In the genomic region with DNA sequence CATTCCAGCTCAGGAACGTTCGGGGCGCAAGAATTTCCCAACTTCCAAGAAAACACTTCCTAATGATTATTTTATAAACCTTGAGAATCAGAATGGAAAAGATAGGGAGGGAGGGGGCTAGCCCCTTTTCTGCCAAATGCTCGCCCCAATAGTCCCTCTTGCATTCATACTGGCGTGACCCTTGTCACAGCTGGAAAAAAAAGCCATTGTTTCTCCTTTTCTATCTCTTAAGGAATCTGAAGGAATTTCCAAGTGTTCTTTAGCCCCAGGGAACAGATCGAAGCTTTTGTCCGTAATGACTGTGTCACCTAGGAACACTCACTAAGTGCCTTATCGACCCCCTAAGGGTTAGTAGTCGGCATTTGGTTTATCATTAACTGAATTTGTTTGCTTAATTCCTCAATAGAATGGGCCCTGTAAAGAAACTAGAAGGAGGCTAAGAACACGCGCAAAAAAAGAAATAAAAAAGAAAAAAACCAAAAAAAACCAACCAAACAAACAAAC, we compare ENCODE assay signal across 8 mouse cellular contexts. TPM values are rescaled to one million over a fixed set of nuclear protein-coding genes. Genes with fewer than 3 reads are reported as not detected.
DNase-seq lines count a peak whose midpoint lies in the region; ATAC-seq and TF ChIP-seq lines count a peak whose summit lies in the region.

No protein-coding gene starts in this region.

- peak overlapping the region; percentile 95 for H3K27ac ChIP-seq in layer of hippocampus, adult 2 months
- H3K27ac ChIP-seq in embryonic facial prominence, embryonic 10.5 days (replicated peaks): no peak overlapping the region
- H3K27ac ChIP-seq in intestine, embryonic 14.5 days (ENCODE audit: low read depth): no peak overlapping the region
- no peak overlapping the region for H3K27ac ChIP-seq in neural tube, embryonic 12.5 days

- no peak for DNase-seq in layer of hippocampus, adult 2 months (ENCODE audit: low spot score in 2 of 2)
- DNase-seq in layer of hippocampus, postnatal 14 days (ENCODE audit: low spot score in 2 of 2): no peak
- no peak for DNase-seq in embryonic facial prominence, embryonic 10.5 days (ENCODE audit: low spot score)
- no peak for DNase-seq in intestine, embryonic 14.5 days (ENCODE audit: low spot score)
- DNase-seq in kidney, adult 9 months: no peak

- H3K27me3 ChIP-seq in embryonic facial prominence, embryonic 10.5 days (replicated peaks; ENCODE audit: low read depth, poor library complexity, severe bottlenecking): no peaks in the 10 kb centered on the region
- no peaks in the 10 kb centered on the region for H3K27me3 ChIP-seq in intestine, embryonic 14.5 days (replicated peaks; ENCODE audit: control insufficient read depth, insufficient read depth, low read length)
- no peaks in the 10 kb centered on the region for H3K27me3 ChIP-seq in neural tube, embryonic 12.5 days (replicated peaks)

- WGBS in embryonic facial prominence, embryonic 10.5 days: 16% methylated on average over 11 of the region's 11 CpGs
- WGBS in intestine, embryonic 14.5 days: 13% methylated on average over 11 of the region's 11 CpGs
- 18% methylated on average over 11 of the region's 11 CpGs for WGBS in neural tube, embryonic 12.5 days

- no peak for TF ChIP-seq CTCF in layer of hippocampus, adult 2 months (conservative IDR thresholded peaks at IDR 0.05)

- H3K4me3 ChIP-seq in layer of hippocampus, adult 2 months: peak overlapping the region; percentile 70
- H3K4me3 ChIP-seq in embryonic facial prominence, embryonic 10.5 days: peak overlapping the region; percentile 63
- H3K4me3 ChIP-seq in intestine, embryonic 14.5 days (ENCODE audit: low read depth, low read length): peak overlapping the region; percentile 49
- peak overlapping the region; percentile 46 for H3K4me3 ChIP-seq in neural tube, embryonic 12.5 days

- H3K9ac ChIP-seq in intestine, embryonic 14.5 days (ENCODE audit: low read length): peak overlapping the region; percentile 45; the same call in 1 of the 2 replicates
- H3K9ac ChIP-seq in neural tube, embryonic 12.5 days: no peak overlapping the region; the same call in 1 of the 2 replicates

- 0 out of 2 replicates have a peak, but pooled peaks cover 3% of the 10 kb centered on the region for H3K4me1 ChIP-seq in embryonic facial prominence, embryonic 10.5 days
- H3K4me1 ChIP-seq in intestine, embryonic 14.5 days (replicated peaks; ENCODE audit: control insufficient read depth, insufficient read depth, low read length): no peaks in the 10 kb centered on the region
- no peaks in the 10 kb centered on the region for H3K4me1 ChIP-seq in neural tube, embryonic 12.5 days

- H3K4me2 ChIP-seq in intestine, embryonic 14.5 days (ENCODE audit: low read length): peak overlapping the region; percentile 62
- H3K4me2 ChIP-seq in neural tube, embryonic 12.5 days (replicated peaks): peak overlapping the region; percentile 60

- H3K36me3 ChIP-seq in embryonic facial prominence, embryonic 10.5 days (replicated peaks): peaks cover 3% of the 10 kb centered on the region; the same call in 1 of the 2 replicates
- no peaks in the 10 kb centered on the region for H3K36me3 ChIP-seq in intestine, embryonic 14.5 days (ENCODE audit: control insufficient read depth, insufficient read depth, low read length)
- no peaks in the 10 kb centered on the region for H3K36me3 ChIP-seq in neural tube, embryonic 12.5 days

- peak; percentile 69; the same call in 1 of the 2 replicates for ATAC-seq in intestine, embryonic 14.5 days (replicated peaks; ENCODE audit: low FRiP score, low TSS enrichment, low read depth)
- ATAC-seq in neural tube, embryonic 12.5 days (ENCODE audit: low FRiP score, low read depth): peak; percentile 41
- ATAC-seq in megakaryocyte-erythroid progenitor cell, adult 5-6 weeks (replicated peaks; ENCODE audit: low FRiP score, low TSS enrichment, poor library complexity, severe bottlenecking): no peak
- no peak for ATAC-seq in monocyte, adult 5-6 weeks (replicated peaks; ENCODE audit: insufficient number of reproducible peaks, low FRiP score, low TSS enrichment, poor library complexity, severe bottlenecking)

- H3K9me3 ChIP-seq in embryonic facial prominence, embryonic 10.5 days: no peaks in the 10 kb centered on the region
- H3K9me3 ChIP-seq in intestine, embryonic 14.5 days (ENCODE audit: control insufficient read depth, low read length): no peaks in the 10 kb centered on the region
- no peaks in the 10 kb centered on the region for H3K9me3 ChIP-seq in neural tube, embryonic 12.5 days

RNA-seq across cellular contexts. Expression of a gene that starts 0.4 kb away (rescaled TPM):
- total RNA-seq in layer of hippocampus, adult 2 months (2021): 100 to 1,000 TPM; 102 to 113 TPM
- 10 to 100 TPM; 87.1 to 91.3 TPM for total RNA-seq in layer of hippocampus, postnatal 14 days (2021)
- 13.0 and 13.1 TPM in 2 replicates for polyA plus RNA-seq in embryonic facial prominence, embryonic 10.5 days (2016; fragmentation: Nextera tagmentation; extraction: Ambion mirVana)
- 8.9 and 9.2 TPM in 2 replicates for polyA plus RNA-seq in intestine, embryonic 14.5 days (2014; fragmentation: Nextera tagmentation; extraction: Ambion mirVana)
- polyA plus RNA-seq in neural tube, embryonic 12.5 days (2016; fragmentation: Nextera tagmentation; extraction: Ambion mirVana): 32.3 and 36.2 TPM in 2 replicates
- total RNA-seq in megakaryocyte-erythroid progenitor cell, adult 5-6 weeks (2014; fragmentation: Nextera tagmentation): 2.3 TPM in 1 of 2 replicates, not detected in the other
- total RNA-seq in megakaryocyte-erythroid progenitor cell, adult 5-6 weeks (2017): 1.5 TPM in 1 of 2 replicates, not detected in the other
- total RNA-seq in monocyte, adult 5-6 weeks (2017): 3.1 TPM in 1 of 3 replicates, not detected in the others

RNA-seq across cellular contexts. Expression of a gene that starts 13.4 kb away (rescaled TPM):
- total RNA-seq in layer of hippocampus, adult 2 months (2021): 10 to 100 TPM; 28.5 to 32.5 TPM
- total RNA-seq in layer of hippocampus, postnatal 14 days (2021): 10 to 100 TPM; 30.5 to 42.9 TPM
- polyA plus RNA-seq in embryonic facial prominence, embryonic 10.5 days (2016; fragmentation: Nextera tagmentation; extraction: Ambion mirVana): 25.8 and 35.2 TPM in 2 replicates
- polyA plus RNA-seq in intestine, embryonic 14.5 days (2014; fragmentation: Nextera tagmentation; extraction: Ambion mirVana): 59.6 and 69.7 TPM in 2 replicates
- 33.0 and 36.0 TPM in 2 replicates for polyA plus RNA-seq in neural tube, embryonic 12.5 days (2016; fragmentation: Nextera tagmentation; extraction: Ambion mirVana)
- 31.3 and 44.2 TPM in 2 replicates for total RNA-seq in megakaryocyte-erythroid progenitor cell, adult 5-6 weeks (2014; fragmentation: Nextera tagmentation)
- 46.6 and 58.9 TPM in 2 replicates for total RNA-seq in megakaryocyte-erythroid progenitor cell, adult 5-6 weeks (2017)
- 88.6 to 117 TPM (median 97.4 TPM) in 3 replicates for total RNA-seq in monocyte, adult 5-6 weeks (2017)

RNA-seq across cellular contexts. Expression of a gene that starts 30.8 kb away (rescaled TPM):
- 10 to 100 TPM; 13.5 to 13.6 TPM for total RNA-seq in layer of hippocampus, adult 2 months (2021)
- total RNA-seq in layer of hippocampus, postnatal 14 days (2021): 10 to 100 TPM; 12.7 to 15.8 TPM
- 10.4 and 11.8 TPM in 2 replicates for polyA plus RNA-seq in embryonic facial prominence, embryonic 10.5 days (2016; fragmentation: Nextera tagmentation; extraction: Ambion mirVana)
- 13.2 and 14.3 TPM in 2 replicates for polyA plus RNA-seq in intestine, embryonic 14.5 days (2014; fragmentation: Nextera tagmentation; extraction: Ambion mirVana)
- polyA plus RNA-seq in neural tube, embryonic 12.5 days (2016; fragmentation: Nextera tagmentation; extraction: Ambion mirVana): 15.1 and 16.5 TPM in 2 replicates
- 8.4 and 13.1 TPM in 2 replicates for total RNA-seq in megakaryocyte-erythroid progenitor cell, adult 5-6 weeks (2014; fragmentation: Nextera tagmentation)
- 4.8 and 6.9 TPM in 2 replicates for total RNA-seq in megakaryocyte-erythroid progenitor cell, adult 5-6 weeks (2017)
- total RNA-seq in monocyte, adult 5-6 weeks (2017): 3.3 to 6.7 TPM (median 5.1 TPM) in 3 replicates

RNA-seq across cellular contexts. Expression of a gene that starts 45.5 kb away (rescaled TPM):
- 10 to 100 TPM; 24.2 to 27.0 TPM for total RNA-seq in layer of hippocampus, adult 2 months (2021)
- 10 to 100 TPM; 23.5 to 25.3 TPM for total RNA-seq in layer of hippocampus, postnatal 14 days (2021)
- 50.5 and 52.4 TPM in 2 replicates for polyA plus RNA-seq in embryonic facial prominence, embryonic 10.5 days (2016; fragmentation: Nextera tagmentation; extraction: Ambion mirVana)
- 39.3 and 39.5 TPM in 2 replicates for polyA plus RNA-seq in intestine, embryonic 14.5 days (2014; fragmentation: Nextera tagmentation; extraction: Ambion mirVana)
- polyA plus RNA-seq in neural tube, embryonic 12.5 days (2016; fragmentation: Nextera tagmentation; extraction: Ambion mirVana): 45.8 and 46.3 TPM in 2 replicates
- total RNA-seq in megakaryocyte-erythroid progenitor cell, adult 5-6 weeks (2014; fragmentation: Nextera tagmentation): 51.2 and 86.0 TPM in 2 replicates
- 31.5 and 49.2 TPM in 2 replicates for total RNA-seq in megakaryocyte-erythroid progenitor cell, adult 5-6 weeks (2017)
- total RNA-seq in monocyte, adult 5-6 weeks (2017): 6.1 to 10.3 TPM (median 7.9 TPM) in 3 replicates

Comparison
In these comparisons a context has a peak if more than half of its experiments do, and no peak if none do; other contexts are left out.
1. ATAC-seq: peak in intestine, embryonic 14.5 days (single experiment) and neural tube, embryonic 12.5 days (single experiment); none in megakaryocyte-erythroid progenitor cell, adult 5-6 weeks (single experiment) and monocyte, adult 5-6 weeks (single experiment).
2. RNA of a gene that starts 0.4 kb away (total RNA-seq): 102 to 113 TPM in layer of hippocampus, adult 2 months and 87.1 to 91.3 TPM in layer of hippocampus, postnatal 14 days; 3.1 TPM in monocyte, adult 5-6 weeks and 1.5 to 2.3 TPM in megakaryocyte-erythroid progenitor cell, adult 5-6 weeks; every median in the first group is over 10 times any median in the second.
3. Peak in every context shown above with its lines, with median percentiles within 50 percentile points of each other: H3K4me3 ChIP-seq.